Mouse (Mus musculus): Measurements from ENCODE around the gene Cped1.
"Not testable (repeated sequence)": the region's sequence is repeated elsewhere in the genome, so short reads cannot be mapped to it uniquely, and the experiment has no call there.

The Cped1 gene

DNA sequence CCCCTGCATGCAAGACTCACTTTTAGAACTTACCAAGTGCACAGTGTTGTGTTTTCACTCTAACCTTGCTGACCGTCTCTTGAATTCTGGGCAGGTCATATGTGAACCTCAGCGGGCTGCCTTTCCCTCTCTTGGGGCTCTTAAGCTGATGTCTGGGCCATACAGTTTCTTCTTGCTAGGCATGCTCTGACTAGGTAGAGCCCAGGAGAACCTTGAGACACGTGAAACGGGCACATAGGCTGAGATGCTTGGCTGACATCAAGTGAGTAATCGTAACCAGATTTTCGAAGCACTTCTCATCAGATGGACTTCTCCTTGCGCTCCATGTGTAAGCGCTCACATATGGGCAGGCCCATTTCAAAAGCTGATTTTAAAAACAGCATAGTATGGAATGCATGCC, 237.2 kb downstream of the Cped1 start:
- DNase-seq (ENCODE audit: low read depth, low spot score) = no peak

DNA sequence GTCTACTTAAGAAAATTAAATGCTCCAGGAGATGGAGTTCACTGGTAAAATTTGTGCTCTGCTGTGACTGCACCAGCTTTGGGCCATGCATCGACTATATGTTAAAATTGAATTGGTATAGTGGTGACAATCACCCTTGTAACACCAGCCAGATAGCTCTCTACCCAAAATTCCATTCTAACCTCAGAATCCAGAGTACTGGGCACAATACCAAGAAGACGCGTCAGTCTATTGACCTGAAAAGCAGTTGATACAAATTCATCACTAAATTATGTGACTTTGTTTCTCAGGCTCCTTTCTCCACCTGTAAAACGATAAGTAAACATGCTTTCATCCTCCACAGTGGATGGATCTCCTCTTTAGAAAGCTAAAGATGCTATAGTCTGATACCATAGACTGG, 238.6 kb downstream of the Cped1 start:
- no peak for DNase-seq (ENCODE audit: low read depth, low spot score)

DNA sequence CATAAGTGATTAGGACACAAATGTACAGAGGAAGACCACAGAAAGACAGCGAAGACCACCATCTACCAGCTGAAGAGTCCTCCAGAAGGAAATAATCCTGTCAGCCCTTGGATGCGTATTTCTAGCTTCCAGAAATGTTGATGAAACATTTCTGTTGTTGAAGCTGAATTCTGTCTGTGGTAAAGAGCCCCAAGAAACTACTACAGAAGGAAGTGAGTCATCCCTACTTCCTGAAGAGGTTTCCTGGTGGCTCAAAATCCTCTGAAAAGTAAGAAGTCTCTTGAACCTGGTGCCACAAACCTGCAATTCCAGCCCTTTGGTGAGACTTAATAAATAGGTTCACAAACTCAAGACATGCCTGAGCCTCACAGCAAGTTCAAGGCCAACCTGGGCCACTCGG, 245.5 kb downstream of the Cped1 start:
- DNase-seq (ENCODE audit: low read depth, low spot score) = no peak

DNA sequence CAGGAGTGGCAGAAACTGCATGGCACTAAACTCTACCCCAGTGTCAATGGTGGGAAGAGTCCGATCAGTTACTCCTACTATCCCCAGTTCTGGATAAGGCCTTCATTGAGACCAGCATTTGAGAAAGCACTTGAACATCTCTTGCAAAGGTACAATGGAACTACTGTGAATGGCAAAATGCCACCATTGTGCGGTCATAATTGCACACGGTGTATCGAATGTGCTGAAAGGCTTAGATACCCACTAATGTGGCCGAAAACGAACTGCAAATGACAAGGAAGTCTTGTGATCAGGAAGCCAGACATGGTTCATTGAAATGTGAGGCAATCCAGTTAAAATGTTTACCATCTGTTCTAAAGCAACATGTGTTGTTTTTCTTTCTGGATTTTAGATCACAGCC, 247.8 kb downstream of the Cped1 start:
- DNase-seq (ENCODE audit: low read depth, low spot score) = no peak

DNA sequence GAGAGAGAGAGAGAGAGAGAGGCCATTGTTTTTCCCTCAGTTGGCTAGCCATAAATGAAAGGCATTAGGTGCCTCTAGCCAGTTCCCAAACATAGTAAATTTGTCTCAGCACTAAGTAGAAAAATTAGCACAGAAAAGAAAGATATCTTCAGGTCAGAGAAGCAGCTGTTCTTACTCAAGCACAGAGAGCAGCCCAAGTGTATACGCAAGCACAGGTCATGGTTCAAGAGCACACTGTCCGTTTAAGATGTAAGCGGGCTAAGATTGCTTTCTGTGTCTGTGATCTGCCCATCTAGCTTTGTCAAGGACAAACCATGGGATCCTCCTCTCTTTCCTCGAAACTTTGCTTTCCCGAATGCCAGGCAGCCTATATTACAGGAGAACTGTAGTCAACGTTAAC, 249.4 kb downstream of the Cped1 start:
- no peak for DNase-seq (ENCODE audit: low read depth, low spot score)

DNA sequence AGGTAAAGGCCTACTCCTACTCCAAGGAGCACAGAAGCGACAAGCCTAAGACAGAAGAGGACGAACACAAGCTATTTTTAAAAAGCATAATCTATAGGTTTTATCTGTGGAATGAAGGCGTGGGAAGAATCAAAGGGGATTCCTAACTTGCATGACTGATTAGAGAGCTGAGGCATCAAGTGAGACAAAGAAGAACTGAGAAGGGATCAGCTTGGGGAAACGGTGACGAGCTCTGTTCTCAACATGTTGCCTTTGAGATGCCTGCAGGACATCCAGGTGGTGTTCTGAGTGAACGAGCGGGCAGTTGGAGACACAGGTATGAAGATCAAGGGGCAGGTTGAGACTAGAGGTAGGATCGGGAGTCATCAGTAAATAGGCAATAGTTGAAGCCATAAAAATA, 257.6 kb downstream of the Cped1 start:
- no peak for DNase-seq (ENCODE audit: low read depth, low spot score)

DNA sequence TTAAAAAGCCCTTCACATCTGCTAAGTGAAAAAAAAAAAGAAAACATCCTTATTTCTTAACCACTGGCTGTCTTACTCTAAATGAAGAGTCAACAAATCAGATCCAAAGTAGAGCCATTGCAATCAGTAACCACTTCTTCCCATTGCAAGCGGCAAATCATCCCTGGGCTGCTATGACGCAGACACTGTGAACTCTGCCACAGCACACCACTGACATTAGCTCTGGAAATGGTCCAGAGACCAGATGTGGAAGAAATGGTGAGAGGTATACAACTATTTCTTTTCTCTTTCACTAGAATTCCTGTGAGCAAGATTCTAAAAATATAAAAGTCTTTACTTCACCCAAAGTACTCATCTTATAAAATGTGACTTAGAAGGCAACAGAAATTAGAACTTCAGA, 261.0 kb downstream of the Cped1 start:
- no peak for DNase-seq (ENCODE audit: low read depth, low spot score)

DNA sequence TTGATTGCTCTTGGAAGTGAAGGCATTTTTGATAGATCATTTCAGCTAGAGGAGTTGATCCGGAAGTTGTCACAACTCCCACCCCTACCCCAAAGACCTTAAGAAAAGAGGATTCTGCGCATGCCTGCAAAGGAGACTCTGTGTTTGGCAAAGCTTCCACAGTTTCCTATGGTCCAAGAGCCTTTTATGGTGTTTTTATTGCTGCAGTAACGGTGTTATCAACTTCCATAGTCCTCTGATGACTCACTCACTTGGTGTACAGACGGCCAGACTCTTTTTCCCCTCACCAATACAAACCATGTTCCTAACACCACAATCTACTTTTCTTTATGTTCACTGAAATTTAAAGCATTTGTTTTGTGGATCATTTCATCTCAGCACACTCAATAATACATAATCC, 273.1 kb downstream of the Cped1 start:
- no peak for DNase-seq (ENCODE audit: low read depth, low spot score)

DNA sequence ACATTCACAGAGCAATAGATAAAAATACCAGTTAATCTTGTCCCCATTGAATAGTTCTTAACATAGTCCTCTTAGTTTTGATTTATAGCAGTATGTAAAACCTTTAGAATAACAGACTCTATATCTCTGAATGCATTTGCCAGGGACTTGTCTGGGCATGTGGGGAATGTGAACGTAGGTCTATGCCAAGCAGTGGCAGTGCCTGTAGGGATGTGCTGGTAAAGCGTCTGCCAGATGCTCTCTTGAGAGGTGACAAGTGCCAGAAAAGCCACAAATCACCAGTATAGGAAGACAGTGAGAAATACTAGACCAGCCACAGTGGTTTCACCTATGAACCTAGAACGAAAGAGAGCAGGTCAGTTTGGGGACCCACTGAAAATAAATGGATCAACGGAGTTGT, 276.8 kb downstream of the Cped1 start:
- DNase-seq (ENCODE audit: low read depth, low spot score) = no peak

DNA sequence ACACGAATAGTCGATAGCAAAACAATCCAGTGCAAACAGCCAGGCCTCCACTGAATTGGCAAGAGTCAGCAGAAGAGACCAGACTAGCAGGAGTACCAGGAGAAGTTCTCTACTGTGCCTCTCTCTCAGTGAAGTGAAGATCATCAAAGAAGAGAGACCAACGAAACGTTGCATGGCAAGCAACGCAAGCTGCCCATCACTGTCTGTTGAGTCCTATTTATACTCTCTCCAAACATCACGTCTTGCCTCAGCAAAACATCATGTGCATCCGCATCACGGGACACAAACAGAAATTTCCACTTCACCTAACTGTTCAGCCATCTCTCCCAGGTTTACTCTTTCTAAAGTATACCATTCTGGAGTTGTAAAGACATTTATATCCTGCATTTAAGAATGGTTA, 278.4 kb downstream of the Cped1 start:
- DNase-seq (ENCODE audit: low read depth, low spot score) = not testable (repeated sequence)

DNA sequence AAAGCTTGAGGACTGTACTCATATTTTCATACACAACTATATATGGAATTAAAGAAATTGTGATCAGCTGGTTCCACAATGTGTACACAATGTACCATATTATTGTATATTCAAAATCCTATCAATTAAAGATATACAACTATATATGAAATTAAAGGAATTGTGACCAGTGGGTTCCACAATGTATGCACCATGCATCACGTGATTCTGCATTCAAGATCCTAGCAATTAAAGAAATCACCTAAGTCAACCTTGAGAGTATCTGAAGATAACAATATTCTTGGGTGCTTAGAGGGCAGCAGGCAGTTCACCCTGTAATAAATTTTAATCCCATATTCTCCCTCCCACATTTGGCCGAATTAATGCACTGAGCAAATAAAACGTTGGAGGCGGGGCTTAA, 280.3 kb downstream of the Cped1 start:
- no peak for DNase-seq (ENCODE audit: low read depth, low spot score)

DNA sequence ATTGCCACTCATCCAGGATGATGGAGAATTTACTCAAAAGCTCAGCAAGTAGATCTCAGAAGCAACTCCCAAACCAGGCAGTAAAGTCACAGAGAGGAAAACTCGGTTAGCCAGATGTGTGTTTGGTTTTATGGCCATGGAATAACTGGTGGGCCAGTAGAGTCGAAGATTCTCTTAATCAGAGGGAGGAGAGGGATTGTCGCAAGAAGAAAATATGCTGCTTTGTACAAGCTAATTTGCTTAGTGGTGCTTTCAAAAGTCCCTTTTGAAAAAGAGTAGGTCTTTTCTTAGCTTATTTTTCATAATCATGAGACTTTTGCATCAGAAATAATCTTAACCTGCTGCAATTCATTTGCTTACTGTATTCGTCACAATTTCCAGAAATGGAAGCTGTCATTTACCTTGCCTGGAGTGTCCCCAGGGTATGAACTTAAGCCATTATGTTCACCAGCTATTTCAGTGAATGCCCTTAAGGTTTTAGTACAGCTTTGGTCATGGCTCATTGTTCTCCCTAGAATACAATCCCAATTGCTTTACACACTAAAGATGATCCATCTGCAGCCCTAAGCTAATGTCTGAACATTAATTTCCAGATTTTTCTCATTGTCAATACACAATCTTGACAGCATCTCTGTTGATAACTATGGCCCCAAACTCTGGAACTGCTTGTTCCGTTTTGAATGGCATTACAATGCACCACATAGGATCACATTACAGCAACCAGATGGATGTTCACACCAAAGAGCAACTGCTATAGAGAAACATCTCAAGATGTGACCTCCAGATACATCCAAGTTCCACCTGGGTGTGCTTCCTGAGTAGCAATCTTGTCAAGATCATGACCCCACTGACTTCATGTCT, 282.3 kb downstream of the Cped1 start:
- no peak for DNase-seq (ENCODE audit: low read depth, low spot score)

DNA sequence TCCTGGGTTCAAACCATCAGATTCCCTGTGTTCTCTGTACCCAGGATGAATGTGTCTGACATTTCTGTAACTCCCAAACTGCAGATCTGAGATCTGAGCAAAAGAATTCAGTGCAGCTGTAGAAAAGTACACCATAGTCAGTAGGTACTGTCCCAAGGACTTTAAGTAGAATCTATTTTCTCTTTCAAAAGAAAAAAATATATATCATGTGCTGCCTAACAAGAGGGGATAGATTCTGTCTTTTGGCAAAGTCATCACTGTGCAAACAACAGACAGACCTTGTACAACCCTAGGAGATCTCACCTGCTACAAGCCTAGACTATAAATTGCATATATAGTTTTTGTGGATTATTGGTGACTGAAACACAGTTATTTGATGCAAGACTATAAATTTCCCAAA, 283.0 kb downstream of the Cped1 start:
- DNase-seq (ENCODE audit: low read depth, low spot score) = no peak

DNA sequence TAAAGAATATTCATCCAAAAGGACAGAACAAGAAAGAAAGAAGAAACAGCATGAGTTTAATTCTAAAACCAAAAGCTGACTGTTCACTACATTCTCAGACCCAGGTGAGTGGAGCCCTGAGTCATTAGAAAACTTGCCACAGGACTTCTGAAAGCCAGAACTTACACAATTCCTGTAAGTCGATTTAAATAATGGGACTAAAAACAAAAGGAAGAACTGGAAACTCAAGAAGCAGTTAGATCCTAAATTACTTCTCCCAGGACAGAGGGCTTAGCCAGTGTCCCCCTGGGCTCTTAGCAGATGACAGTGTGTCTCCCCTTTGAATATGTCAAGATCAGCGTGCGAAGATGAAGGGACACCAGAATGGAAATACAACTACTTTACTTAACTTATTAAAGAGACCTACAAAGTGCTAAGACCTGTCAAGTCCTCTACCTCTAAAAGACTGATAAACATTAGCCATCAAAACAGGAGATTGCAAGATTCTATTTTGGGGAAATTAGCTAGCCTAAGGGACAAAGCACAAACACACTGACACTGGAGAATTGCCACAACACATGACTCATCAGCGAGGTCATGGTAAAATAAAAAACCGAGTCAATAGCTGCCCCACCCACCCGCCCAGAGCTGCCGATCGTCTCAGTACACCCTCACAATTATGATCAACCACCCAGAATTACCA, 284.3 kb downstream of the Cped1 start:
- DNase-seq (ENCODE audit: low read depth, low spot score) = no peak

DNA sequence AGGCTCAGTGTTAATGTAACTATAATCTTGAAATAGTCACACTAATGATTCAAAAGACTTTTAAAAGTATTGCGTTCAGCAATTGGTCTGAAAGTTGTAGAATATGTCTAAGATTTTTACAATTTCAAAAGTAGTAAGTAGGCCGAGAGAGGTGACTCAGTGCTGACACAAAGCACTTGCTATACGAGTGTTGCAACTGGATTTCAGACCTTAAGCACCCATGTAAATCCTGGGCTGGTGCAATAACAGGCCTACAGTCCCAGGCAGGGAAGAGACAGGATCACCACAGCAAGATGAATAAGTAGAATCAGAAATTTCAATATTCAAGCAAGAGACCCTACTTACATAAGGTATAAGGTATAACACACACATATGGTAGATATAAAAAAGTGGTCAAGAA, 292.2 kb downstream of the Cped1 start:
- no peak for DNase-seq (ENCODE audit: low read depth, low spot score)

DNA sequence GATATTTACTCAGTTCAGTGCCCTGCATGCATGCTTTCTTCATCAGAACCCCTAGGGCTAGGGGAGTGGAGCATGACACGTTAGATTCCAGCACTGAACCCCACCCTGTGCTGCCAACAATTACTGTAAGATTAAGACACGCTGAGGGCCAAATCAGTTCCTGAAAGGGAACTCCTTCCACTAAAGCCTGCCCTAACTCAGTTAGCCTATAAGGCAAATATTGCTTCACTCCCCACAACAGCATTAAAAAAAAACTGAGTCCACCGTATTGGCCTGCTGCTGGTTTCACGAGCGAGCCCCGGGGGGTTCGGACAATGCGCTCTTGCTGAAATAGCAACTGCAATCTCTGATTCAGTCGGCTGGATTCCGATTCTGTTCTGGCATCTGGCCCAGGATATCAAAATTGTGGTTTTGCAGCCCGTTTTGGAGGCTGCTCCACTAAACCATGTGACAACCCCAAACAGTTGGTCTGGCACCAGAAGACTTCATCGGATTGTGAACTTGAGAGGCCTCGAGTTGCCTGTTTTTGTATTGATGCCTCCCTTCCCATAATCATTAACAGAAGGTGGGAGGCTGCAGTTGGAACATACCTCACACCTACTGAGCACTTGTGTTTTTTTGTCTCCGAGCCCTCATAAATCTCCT, 294.6 kb downstream of the Cped1 start:
- peak; percentile 55 for DNase-seq (ENCODE audit: low read depth, low spot score)

DNA sequence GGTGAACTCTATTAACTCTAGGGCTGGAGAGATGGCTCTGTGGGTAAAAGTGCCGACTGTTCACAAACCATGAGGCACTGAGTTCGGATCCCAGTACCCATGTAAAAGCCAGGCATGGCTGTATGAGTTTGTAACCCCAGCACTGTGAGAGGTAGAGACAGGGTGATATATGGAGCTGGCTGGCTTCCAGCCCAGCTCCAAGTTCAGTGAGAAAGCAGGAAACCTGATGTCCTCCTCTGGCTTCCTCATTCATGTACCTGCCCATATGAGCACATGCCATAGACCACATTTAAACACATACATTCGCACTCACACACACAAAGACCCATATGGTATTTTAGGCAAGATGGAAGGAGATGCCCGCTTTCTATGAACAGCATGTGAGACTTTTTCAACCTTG, 296.7 kb downstream of the Cped1 start:
- DNase-seq (ENCODE audit: low read depth, low spot score) = no peak

DNA sequence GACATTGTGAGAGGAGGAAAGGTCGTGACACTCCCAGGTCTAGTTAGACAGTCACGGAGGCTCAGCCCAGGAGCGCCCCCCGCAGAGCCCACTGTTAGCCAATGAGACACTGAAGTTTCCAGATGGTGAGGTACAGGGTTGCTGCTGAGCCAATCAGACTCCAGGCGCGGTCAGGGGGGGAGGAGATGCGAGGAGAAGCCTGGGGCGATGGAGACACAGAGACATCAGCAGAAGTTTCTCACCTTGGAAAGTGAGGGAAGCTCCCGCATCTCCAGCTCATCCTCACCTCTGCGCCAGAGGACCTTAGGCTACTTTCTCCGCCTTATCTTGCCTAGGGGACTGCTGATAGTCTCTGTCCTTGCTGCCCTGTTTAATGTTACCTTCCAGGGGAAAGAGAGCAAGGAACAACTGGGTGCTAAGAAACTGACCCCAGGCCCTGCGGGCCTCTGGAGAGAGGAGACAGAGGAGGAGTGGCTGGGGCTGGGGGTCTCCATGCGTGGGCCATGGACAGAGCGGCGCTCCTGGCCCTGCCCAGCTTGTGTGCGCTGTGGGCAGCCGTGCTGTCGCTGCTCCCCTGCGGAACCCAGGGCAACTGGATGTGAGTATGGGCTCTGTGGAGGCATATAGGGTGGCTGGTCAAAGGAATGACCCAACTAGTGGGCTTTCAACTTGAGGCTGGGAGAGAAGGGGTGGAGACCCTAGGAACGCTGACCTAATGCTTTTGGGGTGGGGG, 302.5 kb downstream of the Cped1 start, which contains the start of gene Wnt16:
Gene Wnt16, plus strand, starts transcription at position 224 of the 733 bp plus-strand sequence.
- peak; percentile 60 for DNase-seq (ENCODE audit: low read depth, low spot score)

DNA sequence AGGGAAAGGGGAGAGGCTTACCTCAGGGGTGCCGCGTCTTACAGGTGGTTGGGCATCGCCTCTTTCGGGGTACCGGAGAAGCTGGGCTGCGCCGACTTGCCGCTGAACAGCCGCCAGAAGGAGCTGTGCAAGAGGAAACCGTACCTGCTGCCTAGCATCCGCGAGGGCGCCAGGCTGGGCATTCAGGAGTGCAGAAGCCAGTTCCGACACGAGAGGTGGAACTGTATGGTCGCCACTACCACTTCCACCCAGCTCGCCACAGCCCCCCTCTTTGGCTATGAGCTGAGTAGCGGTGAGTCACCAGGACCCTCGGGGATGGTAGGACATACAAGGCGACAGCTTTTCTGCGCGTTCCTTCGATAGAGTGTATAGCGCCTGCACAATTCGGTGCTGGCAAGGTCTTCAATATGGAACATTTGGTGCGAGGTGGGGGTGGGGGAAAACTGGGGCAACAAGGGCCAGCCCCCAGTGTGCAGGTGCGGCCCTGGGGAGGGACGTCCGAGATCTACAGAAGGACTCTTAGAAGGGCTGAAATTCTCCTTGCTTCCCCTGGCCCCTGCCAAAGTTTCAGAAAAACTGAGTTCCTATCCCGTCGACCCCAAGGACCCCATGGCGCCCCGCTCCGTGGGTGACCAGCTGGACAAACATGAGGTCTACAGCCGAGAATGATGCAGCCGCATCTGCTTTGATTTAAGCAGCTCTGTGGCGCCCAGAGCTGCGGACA, 303.2 kb downstream of the Cped1 start:
- peak; percentile 42 for DNase-seq (ENCODE audit: low read depth, low spot score)

DNA sequence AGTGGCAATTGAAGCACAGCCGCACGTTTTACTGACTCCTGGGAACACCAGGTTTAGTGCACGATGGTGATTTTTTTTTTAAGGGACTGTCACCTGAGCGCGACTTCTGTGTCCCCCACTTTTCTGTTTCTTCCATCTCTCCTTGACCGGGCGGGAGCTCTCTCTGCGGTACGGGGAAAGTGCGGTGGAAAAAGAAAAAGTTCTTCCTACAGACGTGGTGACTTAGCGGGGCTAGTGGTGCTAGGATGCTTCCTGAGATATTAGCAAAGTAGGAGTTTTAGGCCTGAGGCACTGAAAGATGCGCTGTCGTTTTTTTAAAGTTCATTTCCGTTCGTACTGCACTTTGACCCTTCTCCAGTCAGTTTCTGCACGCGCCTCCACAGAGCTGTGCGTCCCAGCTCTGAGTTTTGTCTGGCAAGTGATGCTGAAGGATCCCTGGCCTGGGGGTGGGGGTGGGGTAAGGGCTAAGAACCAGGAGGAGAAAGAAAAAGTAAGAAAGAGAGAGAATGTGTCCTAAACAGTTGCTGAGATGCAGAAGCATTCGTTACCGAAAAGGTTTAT, 303.8 kb downstream of the Cped1 start:
- no peak for DNase-seq (ENCODE audit: low read depth, low spot score)

DNA sequence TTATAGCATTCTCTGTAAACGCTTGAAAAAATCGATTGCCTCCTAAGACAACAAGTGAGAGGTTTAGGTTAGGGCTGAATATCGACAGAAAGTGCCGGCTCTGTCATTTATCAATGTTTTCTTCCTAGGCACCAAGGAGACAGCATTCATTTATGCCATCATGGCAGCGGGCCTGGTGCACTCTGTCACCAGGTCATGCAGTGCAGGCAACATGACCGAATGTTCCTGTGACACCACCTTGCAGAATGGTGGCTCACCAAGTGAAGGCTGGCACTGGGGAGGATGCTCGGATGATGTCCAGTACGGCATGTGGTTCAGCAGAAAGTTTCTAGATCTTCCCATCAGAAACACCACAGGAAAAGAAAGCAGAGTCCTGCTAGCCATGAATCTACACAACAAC, 305.1 kb downstream of the Cped1 start:
- no peak for DNase-seq (ENCODE audit: low read depth, low spot score)

All from brain, adult 2 months (tissue).